Mouse (Mus musculus) neutrophil, adult 83 days (primary cell): ENCODE data around the gene Vps25. TPM values are rescaled to one million over a fixed set of nuclear protein-coding genes. Genes with fewer than 3 reads are reported as not detected.

ENCODE experiments used
- total RNA-seq, 2 experiments: library from RNA; stranded (reverse); gene quantifications; one replicate each; pipeline ENCODE4 v1.2.4; 2023

Vps25 gene
- 10 to 100 TPM; 59.3 to 60.8 TPM for total RNA-seq

DNA sequence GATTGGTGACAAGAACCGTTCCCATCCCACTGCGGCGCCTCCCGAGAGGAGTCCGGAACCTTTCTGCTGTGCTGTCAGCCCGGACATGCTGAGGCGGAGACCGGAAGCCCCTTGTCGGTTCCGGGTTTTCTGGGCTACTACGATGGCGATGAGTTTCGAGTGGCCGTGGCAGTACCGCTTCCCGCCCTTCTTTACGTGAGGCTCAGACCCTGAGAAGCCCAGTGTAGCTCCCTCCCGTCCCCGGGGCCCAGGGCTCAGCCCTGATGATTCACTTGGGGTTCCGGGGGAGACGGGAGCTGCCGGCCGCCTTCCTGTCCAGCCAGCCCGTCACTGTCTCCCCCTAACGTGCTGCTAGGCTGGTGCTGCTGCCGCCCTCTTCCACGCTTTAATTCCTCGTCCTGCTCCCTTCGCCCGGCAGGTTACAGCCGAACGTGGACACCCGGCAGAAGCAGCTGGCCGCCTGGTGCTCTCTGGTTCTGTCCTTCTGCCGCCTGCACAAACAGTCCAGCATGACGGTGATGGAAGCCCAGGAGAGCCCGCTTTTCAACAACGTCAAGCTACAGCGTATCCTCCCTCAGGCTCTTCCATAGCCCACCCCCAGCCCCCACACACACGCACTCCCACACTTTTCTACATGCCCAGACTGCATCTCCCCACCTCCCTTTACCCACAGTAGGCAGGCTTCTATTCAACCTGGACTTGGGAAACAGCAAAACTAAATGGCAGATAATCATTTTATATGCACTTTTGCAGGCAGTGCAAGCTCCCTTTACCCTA is at the start of gene Vps25:
Gene Vps25 (plus strand): TSS at position 95 of the 777 bp plus-strand sequence.

DNA sequence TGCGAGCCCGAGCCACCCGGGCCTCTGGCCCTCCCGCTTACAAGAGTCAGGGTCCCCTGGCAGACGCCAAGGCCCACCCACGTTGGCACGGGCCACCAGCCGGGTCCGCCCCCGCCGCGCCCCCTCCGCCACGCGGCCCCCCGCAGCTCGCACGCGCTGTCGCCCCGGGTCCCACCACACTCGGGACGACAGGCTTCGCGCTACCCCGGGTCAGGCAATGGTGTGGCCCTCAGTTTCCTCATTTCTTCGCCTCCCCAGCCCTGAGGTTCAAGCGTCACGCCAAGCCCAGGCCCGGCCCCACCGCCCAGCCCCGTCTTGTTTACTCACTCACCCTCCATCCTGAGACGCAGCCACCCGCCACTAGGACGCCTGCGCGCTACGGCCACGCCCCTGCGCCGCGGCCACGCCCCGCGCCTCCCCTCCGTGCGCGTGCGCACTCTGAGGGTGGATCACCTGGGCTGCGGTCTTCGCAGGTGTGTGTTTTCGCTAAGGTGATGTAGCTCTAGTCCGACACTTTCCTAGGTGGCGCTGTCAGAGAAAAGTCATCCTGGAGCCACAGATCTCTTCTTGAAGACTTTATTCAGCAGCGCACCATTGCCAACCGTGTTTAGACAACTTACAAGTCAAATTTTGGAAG is 27.3 kb upstream of the Vps25 start, which contains the start of gene Ezh1:
Gene Ezh1 (minus strand): TSS at position 399 of the 637 bp plus-strand sequence.

DNA sequence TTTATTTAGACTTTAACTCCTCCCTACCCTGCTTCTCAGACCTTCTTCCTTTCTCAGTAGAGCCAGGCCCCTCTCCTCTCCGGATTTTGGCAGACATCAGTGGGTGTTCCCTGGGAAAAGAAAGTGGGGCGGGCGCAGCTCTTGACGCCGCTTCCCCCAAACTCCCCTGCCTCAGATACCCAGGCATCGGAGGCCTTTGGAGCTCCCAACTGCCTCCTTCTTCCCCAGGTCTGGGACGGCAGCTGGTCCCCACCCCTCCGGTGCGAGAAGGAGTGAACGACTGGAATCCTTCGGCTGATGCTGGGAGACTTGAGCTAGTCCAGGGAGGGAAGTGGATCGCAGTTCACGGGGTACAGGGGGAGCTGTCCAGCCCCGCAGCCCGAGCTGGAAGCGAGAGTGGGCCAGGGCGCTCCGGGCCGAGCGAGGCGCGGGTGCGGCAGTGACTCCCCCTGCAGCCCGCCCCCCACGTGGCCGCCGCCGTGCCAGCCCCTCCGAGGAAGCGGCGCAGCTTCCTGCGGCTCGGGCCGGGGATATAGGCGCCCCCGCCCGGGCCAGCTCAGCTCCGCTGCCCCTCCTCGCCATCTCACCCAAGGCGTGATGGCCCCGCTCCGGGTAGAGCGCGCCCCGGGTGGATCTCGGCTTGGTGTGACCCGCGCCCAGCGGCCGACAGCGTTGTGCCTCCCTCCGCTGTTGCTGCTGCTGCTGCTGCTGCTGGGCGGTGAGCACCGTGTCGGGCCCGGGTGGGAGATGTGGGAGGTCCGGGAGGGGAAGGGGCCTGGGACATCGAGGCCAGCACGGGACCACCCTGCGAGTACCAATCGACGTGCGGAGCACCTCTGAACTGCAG is 7.4 kb upstream of the Vps25 start, which contains the start of gene Ramp2:
Gene Ramp2 (plus strand): TSS at position 174 of the 847 bp plus-strand sequence.

DNA sequence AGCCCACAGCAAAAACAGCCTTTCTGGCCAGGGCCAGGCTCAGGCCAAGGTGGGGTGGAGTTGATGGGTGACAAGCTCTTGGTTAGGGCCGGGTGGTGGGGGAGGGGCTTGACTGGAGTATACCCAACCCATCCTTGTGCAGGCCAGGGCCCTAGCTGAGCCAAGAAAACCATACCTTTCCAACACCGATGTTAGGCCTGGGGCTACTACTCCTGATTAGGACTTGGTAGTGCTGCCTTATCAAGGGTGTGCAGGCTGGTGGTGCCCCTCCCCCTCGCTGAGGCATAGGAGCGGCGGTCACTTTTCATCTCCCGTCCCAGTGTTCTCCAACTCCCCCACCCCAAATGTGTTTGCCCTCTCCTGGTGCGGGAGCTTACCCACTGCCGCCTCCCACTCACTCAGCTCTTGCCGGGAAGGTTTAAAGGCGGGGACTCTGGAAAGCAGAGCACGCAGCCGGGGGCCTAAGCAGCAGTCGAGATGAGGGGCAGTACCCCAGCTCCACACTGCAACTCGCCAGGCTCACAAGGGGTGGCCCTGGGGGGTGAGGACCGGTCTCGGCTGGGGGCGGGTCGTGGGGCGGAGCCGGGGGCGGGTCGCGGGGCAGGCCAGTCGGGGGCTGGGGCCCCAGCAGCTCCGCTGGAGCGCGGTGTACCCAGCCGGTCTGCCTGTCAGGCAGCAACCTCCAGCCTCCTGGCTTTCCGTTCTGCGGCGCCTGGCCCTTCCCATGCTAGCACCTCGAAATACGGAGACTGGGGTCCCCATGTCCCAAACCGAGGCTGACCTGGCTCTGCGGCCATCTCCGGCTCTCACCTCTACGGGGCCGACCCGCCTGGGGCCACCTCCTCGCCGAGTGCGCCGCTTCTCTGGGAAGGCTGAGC is 6.7 kb downstream of the Vps25 start, which contains the start of gene Wnk4:
Gene Wnk4 (plus strand): TSS at position 620 of the 878 bp plus-strand sequence.

DNA sequence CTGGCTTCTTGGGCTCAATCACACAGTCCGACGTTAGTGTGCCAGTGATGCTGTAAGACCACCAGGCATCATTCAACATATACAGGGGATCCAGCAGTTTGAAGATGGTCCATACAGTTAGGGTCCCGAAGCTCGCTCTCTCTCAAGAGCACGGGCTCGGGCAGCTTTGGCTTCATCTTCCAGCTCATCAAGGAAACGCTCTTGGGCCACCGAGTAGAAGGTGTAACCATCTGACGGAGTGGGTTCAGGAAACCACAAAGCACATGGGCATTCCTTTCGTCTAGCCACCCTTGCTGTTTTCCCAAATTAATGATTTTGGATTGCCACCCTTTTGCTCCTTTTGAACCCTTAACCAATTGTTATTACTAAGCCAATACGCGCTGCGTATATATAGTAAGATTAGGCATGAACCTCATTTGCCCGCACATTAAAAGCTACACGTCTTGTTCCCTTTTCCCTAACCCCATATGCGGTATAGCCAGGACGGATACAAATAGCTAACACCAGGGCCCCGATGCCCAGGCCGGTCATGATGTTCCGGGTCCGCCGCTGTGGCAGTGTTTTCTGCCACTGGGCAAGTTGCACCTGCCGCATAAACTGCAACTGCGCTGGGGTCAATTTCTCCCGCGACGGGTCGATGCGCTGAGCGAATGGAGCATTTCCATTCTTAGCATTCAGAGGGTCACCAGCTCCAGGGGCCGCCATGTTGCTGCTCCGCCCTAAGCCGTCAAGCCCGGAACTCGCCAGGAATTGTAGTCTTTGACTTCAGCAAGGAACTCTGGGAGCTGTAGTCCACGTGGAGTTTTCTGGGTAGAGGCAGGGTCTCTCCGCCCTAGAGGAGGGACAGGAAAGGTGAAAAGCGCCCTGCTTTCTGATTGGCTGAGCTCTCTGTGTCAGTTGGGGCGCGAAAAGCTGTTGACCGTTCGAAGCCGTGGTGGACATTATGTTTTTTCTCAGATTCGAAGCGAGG is 25.0 kb downstream of the Vps25 start, which contains the start of the genes Cntd1 and Coa3:
Gene Cntd1 (plus strand): TSS at position 790 of the 970 bp plus-strand sequence.
Gene Coa3 (minus strand): TSS at position 892 of the 970 bp plus-strand sequence.

DNA sequence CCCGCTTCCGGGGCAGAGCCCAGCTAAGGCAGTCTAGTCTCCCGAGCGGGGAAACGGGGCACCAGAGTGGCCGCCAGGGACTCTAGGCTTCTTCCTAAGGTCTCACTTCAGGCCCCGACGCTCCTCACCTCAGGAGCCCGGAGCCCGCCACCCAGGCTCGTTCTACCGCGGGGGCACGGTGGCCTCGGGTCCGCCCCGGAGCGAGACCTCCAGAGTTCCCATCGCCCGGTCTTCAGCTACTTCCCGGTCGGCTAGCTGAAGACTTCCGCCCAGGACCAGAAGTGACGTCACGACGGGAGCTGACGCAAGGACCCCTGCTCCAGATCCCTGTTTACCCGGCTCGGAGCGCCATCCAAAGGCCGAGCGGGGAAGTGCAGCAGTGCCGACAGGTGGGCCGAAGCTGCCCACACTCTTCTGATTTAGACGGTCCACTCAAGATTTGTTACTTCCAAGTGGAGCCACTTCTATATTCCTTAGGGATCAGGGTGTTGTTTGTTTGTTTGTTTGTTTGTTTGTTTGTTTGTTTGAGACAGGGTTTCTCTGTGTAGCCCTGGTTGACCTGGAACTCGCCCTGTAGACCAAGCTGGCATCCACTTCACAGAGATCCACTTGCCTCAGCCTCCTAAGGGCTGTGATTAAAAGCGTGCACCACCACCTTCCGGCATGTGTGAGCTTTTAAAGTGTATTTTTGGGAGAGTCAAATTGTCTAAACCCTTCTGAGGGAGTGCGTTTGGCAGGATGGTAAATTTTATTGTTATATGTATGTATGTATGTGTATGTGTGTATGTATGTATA is 48.7 kb downstream of the Vps25 start, which contains the start of gene Becn1:
Gene Becn1 (minus strand): TSS at position 283 of the 795 bp plus-strand sequence.

Other genes starting within 250 kb of the Vps25 start
- gene Atp6v0a1, start 244.3 kb upstream of the Vps25 start, total RNA-seq: 100 to 1,000 TPM in 1 of 2 experiments, 10 to 100 TPM in 1; 91.3 to 101 TPM
- gene Naglu, start 183.7 kb upstream of the Vps25 start, total RNA-seq: 1 to 10 TPM; 7.5 to 8.9 TPM
- gene Hsd17b1, start 175.3 kb upstream of the Vps25 start, total RNA-seq: 1 to 10 TPM in 1 of 2 experiments, under 1 TPM in 1; 0.59 to 1.1 TPM
- gene Coasy, start 171.1 kb upstream of the Vps25 start, total RNA-seq: 10 to 100 TPM; 13.1 to 15.3 TPM
- gene Mlx, start 166.4 kb upstream of the Vps25 start, total RNA-seq: 10 to 100 TPM; 44.8 to 49.5 TPM
- gene Psmc3ip, start 158.3 kb upstream of the Vps25 start, total RNA-seq: 1 to 10 TPM; 6.7 to 8.6 TPM
- 10 to 100 TPM; 29.7 to 32.7 TPM for gene Retreg3, start 133.8 kb upstream of the Vps25 start, total RNA-seq
- gene Tubg1, start 133.8 kb upstream of the Vps25 start, total RNA-seq: 10 to 100 TPM; 17.5 to 20.9 TPM
- gene Tubg2, start 97.8 kb upstream of the Vps25 start, total RNA-seq: 1 to 10 TPM; 1.8 to 2.7 TPM
- gene Cntnap1, start 83.2 kb upstream of the Vps25 start, total RNA-seq: under 1 TPM; 0.64 to 0.99 TPM
- 1 to 10 TPM; 2.9 to 3.2 TPM for gene Plekhh3, start 82.4 kb upstream of the Vps25 start, total RNA-seq
- under 1 TPM; 0.77 to 0.83 TPM for gene Ccr10, start 78.3 kb upstream of the Vps25 start, total RNA-seq
- gene Ezh1, start 27.2 kb upstream of the Vps25 start, total RNA-seq: 10 to 100 TPM; 40.5 to 48.5 TPM
- not detected for gene Ramp2, start 7.7 kb upstream of the Vps25 start, total RNA-seq
- gene Wnk4, start 6.9 kb downstream of the Vps25 start, total RNA-seq: 1 to 10 TPM in 1 of 2 experiments, under 1 TPM in 1; 0.93 to 1.4 TPM
- gene Cntd1, start 25.3 kb downstream of the Vps25 start, total RNA-seq: 1 to 10 TPM; 1.1 TPM
- 10 to 100 TPM; 28.9 to 32.6 TPM for gene Coa3, start 25.4 kb downstream of the Vps25 start, total RNA-seq
- gene Becn1, start 48.6 kb downstream of the Vps25 start, total RNA-seq: 100 to 1,000 TPM; 134 to 148 TPM
- 10 to 100 TPM; 71.5 to 76.8 TPM for gene Psme3, start 62.5 kb downstream of the Vps25 start, total RNA-seq
- 1 to 10 TPM; 3.7 to 4.9 TPM for gene Aoc2, start 71.4 kb downstream of the Vps25 start, total RNA-seq
- gene Aoc3, start 76.9 kb downstream of the Vps25 start, total RNA-seq: under 1 TPM; 0.13 to 0.18 TPM
- not detected for gene G6pc, start 113.9 kb downstream of the Vps25 start, total RNA-seq
- 10 to 100 TPM; 17.1 to 19.2 TPM for gene Aarsd1, start 163.9 kb downstream of the Vps25 start, total RNA-seq
- gene Gm27029, start 171.1 kb downstream of the Vps25 start, total RNA-seq: 1 to 10 TPM; 1.6 to 2.0 TPM
- gene Rundc1, start 171.4 kb downstream of the Vps25 start, total RNA-seq: 1 to 10 TPM; 6.6 to 7.7 TPM
- gene Ptges3l, start 171.6 kb downstream of the Vps25 start, total RNA-seq: under 1 TPM; 0.35 to 0.82 TPM
- gene Rpl27, start 188.6 kb downstream of the Vps25 start, total RNA-seq: 10 to 100 TPM; 45.5 to 47.2 TPM
- 10 to 100 TPM; 16.4 to 21.7 TPM for gene Ifi35, start 194.7 kb downstream of the Vps25 start, total RNA-seq
- gene Rnd2, start 211.3 kb downstream of the Vps25 start, total RNA-seq: under 1 TPM in 1 of 2 experiments, not detected in 1; 0.61 TPM
- 10 to 100 TPM; 14.6 to 16.3 TPM for gene Vat1, start 212.5 kb downstream of the Vps25 start, total RNA-seq